Mouse (Mus musculus) urinary bladder, adult 2 months (tissue): ENCODE results near the gene Thpo. TPM values are rescaled to one million over a fixed set of nuclear protein-coding genes. Genes with fewer than 3 reads are reported as not detected.

Experiments
- polyA plus RNA-seq: library from polyadenylated mRNA; depleted of rRNA; stranded (reverse); fragments of >200 nt; gene quantifications from 2 replicates; pipeline ENCODE4 v1.2.3, GENCODE M21; 2012; rRNA removed

Gene Thpo
- polyA plus RNA-seq, 1 experiment, result 3.0 TPM

Other genes with a start within 250 kb of the Thpo start
- gene Eif2b5, start 235.7 kb downstream of the Thpo start, polyA plus RNA-seq, result 33.2 and 34.2 TPM in 2 replicates
- 22.5 and 38.0 TPM in 2 replicates for gene Dvl3, start 217.5 kb downstream of the Thpo start, polyA plus RNA-seq
- gene Ap2m1, start 199.0 kb downstream of the Thpo start, polyA plus RNA-seq, result 411 and 488 TPM in 2 replicates
- 40.8 and 41.5 TPM in 2 replicates for gene Abcf3, start 185.9 kb downstream of the Thpo start, polyA plus RNA-seq
- gene Vwa5b2, start 145.0 kb downstream of the Thpo start, polyA plus RNA-seq, result 4.1 and 7.0 TPM in 2 replicates
- gene Eef1akmt4, start 122.9 kb downstream of the Thpo start, polyA plus RNA-seq, result 7.5 and 10.4 TPM in 2 replicates
- gene Gm49333, start 122.9 kb downstream of the Thpo start, polyA plus RNA-seq, result not detected in 2 replicates
- gene Alg3, start 122.8 kb downstream of the Thpo start, polyA plus RNA-seq, result 12.4 and 16.1 TPM in 2 replicates
- 1.8 and 1.9 TPM in 2 replicates for gene Camk2n2, start 113.2 kb downstream of the Thpo start, polyA plus RNA-seq
- 2.1 and 2.5 TPM in 2 replicates for gene Ece2, start 104.7 kb downstream of the Thpo start, polyA plus RNA-seq
- gene Psmd2, start 82.9 kb downstream of the Thpo start, polyA plus RNA-seq, result 126 and 133 TPM in 2 replicates
- gene Eif4g1, start 66.2 kb downstream of the Thpo start, polyA plus RNA-seq, result 199 and 209 TPM in 2 replicates
- 14.4 and 18.1 TPM in 2 replicates for gene Fam131a, start 41.3 kb downstream of the Thpo start, polyA plus RNA-seq
- gene Polr2h, start 16.8 kb downstream of the Thpo start, polyA plus RNA-seq, result 36.3 and 40.9 TPM in 2 replicates
- 12.8 and 14.0 TPM in 2 replicates for gene Clcn2, start 16.8 kb downstream of the Thpo start, polyA plus RNA-seq
- 18.1 and 18.5 TPM in 2 replicates for gene Chrd, start 1.4 kb downstream of the Thpo start, polyA plus RNA-seq